Mouse (Mus musculus): ENCODE data around the gene Sec14l2. TPM values are rescaled to one million over a fixed set of nuclear protein-coding genes. Genes with fewer than 3 reads are reported as not detected.

Sec14l2 gene
- polyA plus RNA-seq, 1 experiment: 20.3 TPM

- H3K4me1 ChIP-seq (ENCODE audit: control insufficient read depth, insufficient read depth, low read length): no peaks in the 10 kb centered on the region; the same call in 1 of the 2 replicates
- no peak overlapping the region for H3K4me3 ChIP-seq (replicated peaks; ENCODE audit: control insufficient read depth, low read depth, low read length)
- 79% methylated on average over 7 of the region's 7 CpGs for WGBS
- H3K27ac ChIP-seq (ENCODE audit: control insufficient read depth, insufficient read depth, low read depth, low read length, poor library complexity): no peak overlapping the region
- TF ChIP-seq POLR2A (IDR thresholded peaks at IDR 0.05; ENCODE audit: borderline replicate concordance, control insufficient read depth, low read depth, low read length) (no peak), CTCF (IDR thresholded peaks at IDR 0.05; ENCODE audit: control insufficient read depth, insufficient read depth, low read length) (no peak)
Measured at GRCm38 (mm10) chr11:4153694-4154093, 30.5 kb upstream of the Sec14l2 start.

- Histone ChIP-seq H3K27ac (ENCODE audit: control insufficient read depth, insufficient read depth, low read depth, low read length, poor library complexity) (no peak overlapping the region), H3K4me3 (replicated peaks; ENCODE audit: control insufficient read depth, low read depth, low read length) (no peak overlapping the region), H3K4me1 (ENCODE audit: control insufficient read depth, insufficient read depth, low read length) (no peaks in the 10 kb centered on the region)
- no peak for TF ChIP-seq POLR2A (IDR thresholded peaks at IDR 0.05; ENCODE audit: borderline replicate concordance, control insufficient read depth, low read depth, low read length)
- no peak for TF ChIP-seq CTCF (IDR thresholded peaks at IDR 0.05; ENCODE audit: control insufficient read depth, insufficient read depth, low read length)
- 86% methylated on average over 6 of the region's 6 CpGs for WGBS
Measured at GRCm38 (mm10) chr11:4149886-4150285, 26.7 kb upstream of the Sec14l2 start.

GRCm38 (mm10) chr11:4148536-4149156 lies 25.4 kb upstream of the Sec14l2 start:
- no peaks in the 10 kb centered on the region for H3K4me1 ChIP-seq (ENCODE audit: control insufficient read depth, insufficient read depth, low read length)
- 80% methylated on average over 9 of the region's 9 CpGs for WGBS
- no peak overlapping the region for H3K4me3 ChIP-seq (replicated peaks; ENCODE audit: control insufficient read depth, low read depth, low read length)
- H3K27ac ChIP-seq (ENCODE audit: control insufficient read depth, insufficient read depth, low read depth, low read length, poor library complexity): no peak overlapping the region; the same call in 1 of the 2 replicates
- no peak for TF ChIP-seq POLR2A (IDR thresholded peaks at IDR 0.05; ENCODE audit: borderline replicate concordance, control insufficient read depth, low read depth, low read length)
- no peak for TF ChIP-seq CTCF (IDR thresholded peaks at IDR 0.05; ENCODE audit: control insufficient read depth, insufficient read depth, low read length)

- no peaks in the 10 kb centered on the region for H3K4me1 ChIP-seq (ENCODE audit: control insufficient read depth, insufficient read depth, low read length)
- whole genome bisulfite sequencing: 90% methylated on average over 5 of the region's 5 CpGs
- no peak overlapping the region for H3K4me3 ChIP-seq (replicated peaks; ENCODE audit: control insufficient read depth, low read depth, low read length)
- TF ChIP-seq CTCF (IDR thresholded peaks at IDR 0.05; ENCODE audit: control insufficient read depth, insufficient read depth, low read length) (no peak), POLR2A (IDR thresholded peaks at IDR 0.05; ENCODE audit: borderline replicate concordance, control insufficient read depth, low read depth, low read length) (no peak)
- no peak overlapping the region for H3K27ac ChIP-seq (ENCODE audit: control insufficient read depth, insufficient read depth, low read depth, low read length, poor library complexity)
Measured at GRCm38 (mm10) chr11:4148120-4148519, 24.9 kb upstream of the Sec14l2 start.

GRCm38 (mm10) chr11:4147098-4147497 lies 23.9 kb upstream of the Sec14l2 start:
- Histone ChIP-seq H3K27ac (ENCODE audit: control insufficient read depth, insufficient read depth, low read depth, low read length, poor library complexity) (no peak overlapping the region), H3K4me1 (ENCODE audit: control insufficient read depth, insufficient read depth, low read length) (no peaks in the 10 kb centered on the region), H3K4me3 (replicated peaks; ENCODE audit: control insufficient read depth, low read depth, low read length) (no peak overlapping the region)
- 91% methylated on average over 10 of the region's 10 CpGs for WGBS
- TF ChIP-seq POLR2A (IDR thresholded peaks at IDR 0.05; ENCODE audit: borderline replicate concordance, control insufficient read depth, low read depth, low read length) (no peak), CTCF (IDR thresholded peaks at IDR 0.05; ENCODE audit: control insufficient read depth, insufficient read depth, low read length) (no peak)

- 87% methylated on average over 6 of the region's 6 CpGs for WGBS
- Histone ChIP-seq H3K4me3 (replicated peaks; ENCODE audit: control insufficient read depth, low read depth, low read length) (no peak overlapping the region), H3K27ac (ENCODE audit: control insufficient read depth, insufficient read depth, low read depth, low read length, poor library complexity) (no peak overlapping the region), H3K4me1 (ENCODE audit: control insufficient read depth, insufficient read depth, low read length) (no peaks in the 10 kb centered on the region)
- TF ChIP-seq POLR2A (IDR thresholded peaks at IDR 0.05; ENCODE audit: borderline replicate concordance, control insufficient read depth, low read depth, low read length) (no peak), CTCF (IDR thresholded peaks at IDR 0.05; ENCODE audit: control insufficient read depth, insufficient read depth, low read length) (no peak)
Measured at GRCm38 (mm10) chr11:4146381-4146780, 23.2 kb upstream of the Sec14l2 start.

GRCm38 (mm10) chr11:4143281-4144062 lies 20.3 kb upstream of the Sec14l2 start:
- 87% methylated on average over 21 of the region's 21 CpGs for WGBS
- no peak overlapping the region for H3K4me3 ChIP-seq (replicated peaks; ENCODE audit: control insufficient read depth, low read depth, low read length)
- H3K27ac ChIP-seq (ENCODE audit: control insufficient read depth, insufficient read depth, low read depth, low read length, poor library complexity): no peak overlapping the region
- H3K4me1 ChIP-seq (ENCODE audit: control insufficient read depth, insufficient read depth, low read length): no peaks in the 10 kb centered on the region
- TF ChIP-seq POLR2A (IDR thresholded peaks at IDR 0.05; ENCODE audit: borderline replicate concordance, control insufficient read depth, low read depth, low read length): no peak; the same call in 1 of the 2 replicates
- no peak for TF ChIP-seq CTCF (IDR thresholded peaks at IDR 0.05; ENCODE audit: control insufficient read depth, insufficient read depth, low read length)

- no peak overlapping the region for H3K27ac ChIP-seq (ENCODE audit: control insufficient read depth, insufficient read depth, low read depth, low read length, poor library complexity)
- 76% methylated on average over 4 of the region's 4 CpGs for WGBS
- TF ChIP-seq POLR2A (IDR thresholded peaks at IDR 0.05; ENCODE audit: borderline replicate concordance, control insufficient read depth, low read depth, low read length) (no peak), CTCF (IDR thresholded peaks at IDR 0.05; ENCODE audit: control insufficient read depth, insufficient read depth, low read length) (no peak)
Measured at GRCm38 (mm10) chr11:4142352-4142751, 19.1 kb upstream of the Sec14l2 start.

More at GRCm38 (mm10) chr11:4142352-4142751, 19.1 kb upstream of the Sec14l2 start:
- Histone ChIP-seq H3K4me1 (ENCODE audit: control insufficient read depth, insufficient read depth, low read length) (no peaks in the 10 kb centered on the region), H3K4me3 (replicated peaks; ENCODE audit: control insufficient read depth, low read depth, low read length) (no peak overlapping the region)
